Mouse (Mus musculus) embryonic facial prominence, embryonic 13.5 days (tissue): ENCODE measurements around the gene Tmprss3. TPM values are rescaled to one million over a fixed set of nuclear protein-coding genes. Genes with fewer than 3 reads are reported as not detected.

Source experiments
- ATAC-seq: fragments of 200-750 bp; cut with Nextera tagmentation; 2 replicates; pipeline ENCODE4 v1.8.0; 2017; ENCODE audit warnings: low read depth; ENCODE audit not compliant: insufficient number of reproducible peaks, insufficient read depth, low FRiP score, low TSS enrichment
- H3K27ac ChIP-seq: fragments of 300-500 bp; sonication (generic); 2 replicates; pipeline ENCODE4 v1.5.1; 2015; ENCODE audit warnings: moderate library complexity, mild to moderate bottlenecking, inconsistent platforms
- H3K27me3 ChIP-seq: fragments of 300-500 bp; sonication (generic); 2 replicates; pipeline ENCODE4 v1.6.1; 2015; ENCODE audit warnings: mild to moderate bottlenecking, inconsistent platforms
- H3K36me3 ChIP-seq: fragments of 300-500 bp; sonication (generic); 2 replicates; pipeline ENCODE4 v1.6.1; 2015; ENCODE audit warnings: mild to moderate bottlenecking, inconsistent platforms
- H3K4me1 ChIP-seq: fragments of 300-500 bp; sonication (generic); 2 replicates; pipeline ENCODE4 v1.6.1; 2015; ENCODE audit warnings: inconsistent platforms
- H3K4me2 ChIP-seq: fragments of 300-500 bp; sonication (generic); 2 replicates; pipeline ENCODE4 v1.6.1; 2015; ENCODE audit warnings: moderate library complexity, mild to moderate bottlenecking, inconsistent platforms
- H3K4me3 ChIP-seq: fragments of 300-500 bp; sonication (generic); 2 replicates; pipeline ENCODE4 v1.5.1; 2015; ENCODE audit warnings: mild to moderate bottlenecking, inconsistent platforms
- H3K9ac ChIP-seq: fragments of 300-500 bp; sonication (generic); 2 replicates; pipeline ENCODE4 v1.6.1; 2015; ENCODE audit warnings: mild to moderate bottlenecking, inconsistent platforms
- H3K9me3 ChIP-seq: fragments of 300-500 bp; sonication (generic); 2 replicates; pipeline ENCODE4 v1.6.1; 2016; ENCODE audit warnings: inconsistent platforms
- WGBS: fragments of 180-500 bp; shearing (Covaris S2); methylation state at CpG from one replicate; pipeline ENCODE4 v1.1.7; 2015; ENCODE audit warnings: mixed read lengths; 5-methylcytosine and 5-hydroxymethylcytosine counted together
- polyA plus RNA-seq: library from polyadenylated mRNA; unstranded; fragments of >200 nt; fragmentation: Nextera tagmentation; extraction: Ambion mirVana; gene quantifications from 2 replicates; pipeline ENCODE4 v1.2.1, GENCODE M21; 2015

Tmprss3 gene
- polyA plus RNA-seq, 1 experiment from 2014 or later = not detected

DNA sequence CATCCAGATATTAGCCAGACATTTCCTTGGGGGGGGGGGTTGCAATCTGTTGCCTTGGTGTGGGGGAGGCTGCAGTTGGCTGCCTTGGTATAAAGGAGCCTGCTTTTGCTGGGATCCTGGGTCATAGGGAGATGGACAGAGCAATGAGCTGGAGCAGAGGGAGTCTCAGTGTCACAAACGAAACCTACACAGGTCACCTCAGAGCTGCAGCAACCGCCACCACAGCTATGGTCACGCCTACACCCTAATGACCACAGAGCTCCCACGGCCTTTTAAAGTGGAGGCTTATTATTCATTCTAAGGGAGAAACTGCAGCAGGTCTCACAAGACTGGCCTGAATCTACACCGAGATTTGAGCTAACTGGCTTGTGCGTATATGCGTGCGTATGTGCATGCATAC lies 7.0 kb downstream of the Tmprss3 start:
- ATAC-seq = no peak
- H3K4me3 ChIP-seq = no peak overlapping the region

GRCm38 (mm10) chr17:31187370-31187769 lies 11.4 kb downstream of the Tmprss3 start:
- Histone ChIP-seq H3K9ac (no peak overlapping the region), H3K4me2 (no peak overlapping the region), H3K27me3 (no peaks in the 10 kb centered on the region), H3K27ac (no peak overlapping the region), H3K4me1 (no peaks in the 10 kb centered on the region), H3K36me3 (no peaks in the 10 kb centered on the region), H3K4me3 (no peak overlapping the region), H3K9me3 (no peaks in the 10 kb centered on the region)
- 23% methylated on average over 4 of the region's 4 CpGs for WGBS
- no peak for ATAC-seq

More for the DNA sequence above, 7.0 kb downstream of the Tmprss3 start:
- Histone ChIP-seq H3K4me2 (no peak overlapping the region), H3K27ac (no peak overlapping the region), H3K4me1 (peaks cover 4% of the 10 kb centered on the region; the same call in 1 of the 2 replicates), H3K9ac (no peak overlapping the region), H3K36me3 (no peaks in the 10 kb centered on the region), H3K27me3 (no peaks in the 10 kb centered on the region), H3K9me3 (no peaks in the 10 kb centered on the region)
- 79% methylated on average over 8 of the region's 8 CpGs for WGBS

GRCm38 (mm10) chr17:31184269-31184990 lies 14.3 kb downstream of the Tmprss3 start:
- no peak for ATAC-seq
- no peak overlapping the region for H3K27ac ChIP-seq
- 74% methylated on average over 12 of the region's 12 CpGs for whole genome bisulfite sequencing

DNA sequence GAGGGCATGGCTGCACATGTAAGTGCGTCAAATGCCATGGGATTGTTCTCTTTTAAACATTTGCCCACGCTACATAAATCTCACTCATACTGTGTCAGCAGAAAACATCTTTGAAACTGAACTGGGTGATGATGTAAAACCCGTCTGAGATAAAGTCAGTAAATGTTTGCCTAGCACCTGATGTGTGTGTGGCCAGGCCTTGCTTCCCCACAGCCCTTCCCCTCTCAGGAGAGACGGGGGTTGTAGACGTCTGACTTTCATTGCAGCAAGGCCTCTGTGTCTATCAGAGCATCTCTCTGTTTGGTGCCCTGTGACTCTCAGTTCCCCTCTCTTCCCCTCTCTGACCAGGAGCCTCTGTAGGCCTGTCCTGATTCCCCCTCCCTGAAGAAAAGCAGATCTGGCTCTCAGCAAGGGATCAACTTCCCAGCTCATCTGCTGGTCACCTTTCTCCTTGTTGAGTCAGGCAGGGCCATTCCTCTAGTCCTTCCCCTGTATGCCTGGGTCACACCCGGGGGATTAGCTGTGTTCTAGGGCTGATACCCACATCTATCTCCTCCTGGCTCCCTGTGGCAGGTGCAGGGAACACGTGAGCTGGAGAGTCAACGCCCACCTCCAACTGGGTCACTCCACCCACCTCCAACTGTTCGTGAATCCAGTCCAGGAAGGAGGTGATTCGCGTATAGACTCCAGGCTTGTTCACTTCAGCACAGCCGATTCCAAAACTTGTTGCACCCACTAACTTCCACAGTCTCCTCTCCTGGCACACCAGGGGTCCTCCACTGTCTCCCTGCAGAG lies 15.4 kb downstream of the Tmprss3 start:
- Histone ChIP-seq H3K27ac (no peak overlapping the region), H3K4me2 (no peak overlapping the region), H3K36me3 (no peaks in the 10 kb centered on the region), H3K4me3 (no peak overlapping the region), H3K9me3 (no peaks in the 10 kb centered on the region), H3K9ac (no peak overlapping the region), H3K27me3 (no peaks in the 10 kb centered on the region), H3K4me1 (no peaks in the 10 kb centered on the region)
- no peak for ATAC-seq
- WGBS = 61% methylated on average over 12 of the region's 12 CpGs

More at GRCm38 (mm10) chr17:31184269-31184990, 14.3 kb downstream of the Tmprss3 start:
- Histone ChIP-seq H3K9me3 (no peaks in the 10 kb centered on the region), H3K4me1 (no peaks in the 10 kb centered on the region), H3K4me2 (no peak overlapping the region), H3K9ac (no peak overlapping the region), H3K36me3 (no peaks in the 10 kb centered on the region), H3K27me3 (no peaks in the 10 kb centered on the region), H3K4me3 (no peak overlapping the region)

DNA sequence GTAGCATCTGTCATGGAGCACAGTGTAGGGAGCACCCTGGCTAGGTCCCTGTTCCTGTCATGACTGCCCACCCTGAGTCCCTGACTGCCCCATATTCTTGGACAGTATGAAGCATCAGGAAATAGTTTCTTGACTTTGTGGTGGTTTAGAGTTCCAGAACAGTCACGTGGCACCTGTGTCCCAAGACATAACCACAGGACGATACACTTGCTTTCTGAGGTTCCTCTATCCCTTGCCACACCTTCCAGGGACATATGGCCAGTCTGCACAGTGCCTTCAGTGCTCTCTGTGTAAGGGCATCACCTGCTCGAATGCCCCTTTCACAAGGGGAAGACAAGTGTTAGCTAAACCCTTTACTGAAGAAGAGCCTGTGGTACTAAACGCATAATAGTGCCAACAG lies 17.3 kb downstream of the Tmprss3 start:
- no peak overlapping the region for H3K4me3 ChIP-seq
- H3K4me2 ChIP-seq = no peak overlapping the region
- no peaks in the 10 kb centered on the region for H3K27me3 ChIP-seq
- H3K36me3 ChIP-seq = no peaks in the 10 kb centered on the region
- H3K4me1 ChIP-seq = no peaks in the 10 kb centered on the region
- 91% methylated on average over 4 of the region's 4 CpGs for WGBS
- H3K27ac ChIP-seq = no peak overlapping the region
- ATAC-seq = no peak
- no peaks in the 10 kb centered on the region for H3K9me3 ChIP-seq
- no peak overlapping the region for H3K9ac ChIP-seq

- H3K4me2 ChIP-seq = no peak overlapping the region
- no peaks in the 10 kb centered on the region for H3K36me3 ChIP-seq
- no peaks in the 10 kb centered on the region for H3K9me3 ChIP-seq
- H3K9ac ChIP-seq = no peak overlapping the region
- 89% methylated on average over 4 of the region's 4 CpGs for WGBS
- H3K27ac ChIP-seq = no peak overlapping the region
- no peak for ATAC-seq
- H3K27me3 ChIP-seq = no peaks in the 10 kb centered on the region
- H3K4me1 ChIP-seq = no peaks in the 10 kb centered on the region
- H3K4me3 ChIP-seq = no peak overlapping the region
Measured at GRCm38 (mm10) chr17:31176321-31176720, 22.5 kb downstream of the Tmprss3 start.

GRCm38 (mm10) chr17:31169796-31170195 lies 29.0 kb downstream of the Tmprss3 start:
- Histone ChIP-seq H3K4me2 (no peak overlapping the region), H3K27ac (no peak overlapping the region), H3K27me3 (no peaks in the 10 kb centered on the region), H3K9ac (no peak overlapping the region), H3K36me3 (no peaks in the 10 kb centered on the region), H3K4me1 (no peaks in the 10 kb centered on the region), H3K9me3 (no peaks in the 10 kb centered on the region), H3K4me3 (no peak overlapping the region)
- WGBS = 80% methylated on average over 5 of the region's 5 CpGs
- ATAC-seq = no peak

- Histone ChIP-seq H3K9me3 (no peaks in the 10 kb centered on the region), H3K4me2 (no peak within 1 kb of the TSS), H3K9ac (no peak within 1 kb of the TSS), H3K36me3 (no peaks in the 10 kb centered on the region), H3K4me3 (no peak within 1 kb of the TSS), H3K4me1 (no peaks in the 10 kb centered on the region), H3K27ac (no peak within 1 kb of the TSS), H3K27me3 (no peaks in the 10 kb centered on the region)
- ATAC-seq = no peak
- WGBS = 82% methylated on average over 6 of the region's 6 CpGs
Measured at GRCm38 (mm10) chr17:31165127-31165526, 33.6 kb downstream of the Tmprss3 start, which contains the start of gene Tff1. Tff1 (minus strand) TSS chr17:31165277.

DNA sequence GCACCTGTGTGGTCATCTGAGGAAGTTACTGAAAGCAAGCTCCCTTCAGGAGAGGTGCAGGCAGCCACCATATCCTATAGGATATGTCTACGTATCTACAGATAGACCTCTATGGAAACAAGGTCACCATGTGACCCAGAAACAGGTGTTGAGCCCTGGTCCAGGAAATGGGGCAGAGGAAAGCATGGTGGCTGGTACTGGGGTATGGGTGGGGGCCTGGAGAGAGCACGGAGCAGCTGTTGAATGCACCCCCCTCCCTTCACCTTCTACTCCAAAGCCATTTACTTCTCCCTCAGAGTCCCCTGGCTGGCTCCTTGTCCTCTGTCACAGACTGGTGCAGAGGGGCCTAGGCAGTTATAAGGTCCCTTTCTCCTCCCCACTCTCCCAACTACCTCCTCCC lies 35.0 kb downstream of the Tmprss3 start:
- ATAC-seq = no peak
- 77% methylated on average over 2 of the region's 2 CpGs for WGBS
- no peaks in the 10 kb centered on the region for H3K36me3 ChIP-seq
- H3K9ac ChIP-seq = no peak overlapping the region
- H3K4me1 ChIP-seq = no peaks in the 10 kb centered on the region
- H3K9me3 ChIP-seq = no peaks in the 10 kb centered on the region
- no peaks in the 10 kb centered on the region for H3K27me3 ChIP-seq
- no peak overlapping the region for H3K4me3 ChIP-seq
- H3K4me2 ChIP-seq = no peak overlapping the region
- H3K27ac ChIP-seq = no peak overlapping the region

- Histone ChIP-seq H3K4me1 (no peaks in the 10 kb centered on the region), H3K9me3 (no peaks in the 10 kb centered on the region), H3K4me2 (no peak overlapping the region), H3K9ac (no peak overlapping the region), H3K27me3 (no peaks in the 10 kb centered on the region), H3K36me3 (no peaks in the 10 kb centered on the region), H3K27ac (no peak overlapping the region), H3K4me3 (no peak overlapping the region)
- 88% methylated on average over 12 of the region's 12 CpGs for WGBS
- no peak for ATAC-seq
Measured at GRCm38 (mm10) chr17:31162607-31163006, 36.2 kb downstream of the Tmprss3 start.

- whole genome bisulfite sequencing = 67% methylated on average over 4 of the region's 4 CpGs
- ATAC-seq = no peak
- Histone ChIP-seq H3K4me1 (no peaks in the 10 kb centered on the region), H3K4me3 (no peak overlapping the region), H3K9ac (no peak overlapping the region), H3K4me2 (no peak overlapping the region), H3K27ac (no peak overlapping the region), H3K9me3 (no peaks in the 10 kb centered on the region), H3K27me3 (no peaks in the 10 kb centered on the region), H3K36me3 (no peaks in the 10 kb centered on the region)
Measured at GRCm38 (mm10) chr17:31160291-31160690, 38.5 kb downstream of the Tmprss3 start.

DNA sequence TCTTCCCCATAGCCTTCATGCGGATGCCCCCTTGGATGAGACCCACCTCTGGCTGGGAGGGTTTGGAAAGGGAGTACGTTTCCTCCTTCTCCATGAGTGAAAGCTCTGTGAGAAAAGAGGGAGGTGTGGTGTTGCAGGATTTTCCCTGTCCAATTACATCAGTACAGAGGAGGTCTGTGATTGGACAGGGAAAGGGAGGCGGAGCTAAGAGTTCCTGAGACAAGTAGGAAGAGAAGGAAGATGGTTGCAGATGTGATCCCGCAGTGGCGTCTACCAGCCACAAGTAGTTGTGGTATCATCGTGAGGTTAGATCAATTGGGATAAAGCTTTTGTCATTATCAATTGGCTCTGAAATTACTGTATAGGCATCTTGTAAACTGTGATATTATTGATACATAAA lies 40.9 kb downstream of the Tmprss3 start:
- WGBS = 75% methylated on average over 6 of the region's 6 CpGs
- no peaks in the 10 kb centered on the region for H3K4me1 ChIP-seq
- H3K4me2 ChIP-seq = no peak overlapping the region
- no peak overlapping the region for H3K9ac ChIP-seq
- H3K36me3 ChIP-seq = no peaks in the 10 kb centered on the region
- no peak overlapping the region for H3K27ac ChIP-seq
- H3K27me3 ChIP-seq = no peaks in the 10 kb centered on the region
- H3K4me3 ChIP-seq = no peak overlapping the region
- ATAC-seq = no peak
- no peaks in the 10 kb centered on the region for H3K9me3 ChIP-seq
